Mouse (Mus musculus) C2C12 (cell line): ENCODE data around the gene Mtln. TPM values are rescaled to one million over a fixed set of nuclear protein-coding genes. Genes with fewer than 3 reads are reported as not detected.

ENCODE experiments used
- H3K27me3 ChIP-seq: one replicate; pipeline ENCODE4 v1.6.1; 2011; ENCODE audit not compliant: control insufficient read depth, insufficient read depth, insufficient read length
- H3K36me3 ChIP-seq: one replicate; pipeline ENCODE4 v1.6.1; 2011; ENCODE audit not compliant: control insufficient read depth, insufficient read depth
- H3K4me3 ChIP-seq: one replicate; pipeline ENCODE4 v1.5.1; 2011; ENCODE audit warnings: mild to moderate bottlenecking, control low read depth; ENCODE audit not compliant: poor library complexity, insufficient read depth, severe bottlenecking
- H3K79me2 ChIP-seq: one replicate; pipeline ENCODE4 v1.6.1; 2011; ENCODE audit not compliant: control insufficient read depth, insufficient read depth
- H3K79me3 ChIP-seq: one replicate; pipeline ENCODE4 v1.6.1; 2011; ENCODE audit warnings: low read depth, control low read depth
- H3ac ChIP-seq: one replicate; pipeline ENCODE3; 2011; ENCODE audit warnings: low read depth; ENCODE audit not compliant: control insufficient read depth, insufficient read length
- CEBPB ChIP-seq: IDR thresholded peaks from one replicate; pipeline ENCODE4 v1.6.1; 2011; ENCODE audit warnings: low read depth, mild to moderate bottlenecking, control low read depth, moderate library complexity
- CTCF ChIP-seq: IDR thresholded peaks from one replicate; pipeline ENCODE4 v1.5.1; 2011; ENCODE audit not compliant: control insufficient read depth, insufficient read depth, insufficient read length
- FOSL1 ChIP-seq: IDR thresholded peaks from one replicate; pipeline ENCODE4 v1.8.0; 2011; ENCODE audit warnings: mild to moderate bottlenecking, low read length; ENCODE audit not compliant: poor library complexity, insufficient read depth, severe bottlenecking
- MAX ChIP-seq: IDR thresholded peaks from one replicate; pipeline ENCODE4 v1.6.1; 2011; ENCODE audit warnings: mild to moderate bottlenecking, control low read depth
- MYOD1 ChIP-seq: IDR thresholded peaks from one replicate; pipeline ENCODE4 v1.6.1; 2011; ENCODE audit warnings: low read depth; ENCODE audit not compliant: control insufficient read depth, insufficient read length
- MYOG ChIP-seq: IDR thresholded peaks from one replicate; pipeline ENCODE4 v1.6.1; 2011; ENCODE audit not compliant: control insufficient read depth, insufficient read length; ENCODE audit errors: extremely low read depth
- USF1 ChIP-seq: IDR thresholded peaks from one replicate; pipeline ENCODE4 v1.6.1; 2011; ENCODE audit warnings: low read depth, mild to moderate bottlenecking, control low read depth, moderate library complexity
- long read RNA-seq, 2 experiments: library from polyadenylated mRNA; unstranded; transcript quantifications; one replicate each; pipeline ENCODE4 v2.0.0; 2019 to 2020
- polyA plus RNA-seq: library from polyadenylated mRNA; unstranded; fragments of >200 nt; fragmentation: generic; extraction: Trizol; gene quantifications from one replicate; pipeline ENCODE4 v1.2.1, GENCODE M21; 2012; ENCODE audit warnings: missing spikeins

Mtln gene
- 41.3 TPM for polyA plus RNA-seq
- long read RNA-seq, experiment 1, transcript Mtln-201 (2 exons, 800 nt): major isoform, 37 of 40 reads
- long read RNA-seq, experiment 1, partial matches to known transcripts: 3 of 40 reads
- long read RNA-seq, experiment 1, other reads (novel, unspliced or antisense): 0 of 40 reads
- long read RNA-seq, experiment 2, transcript Mtln-201 (2 exons, 800 nt): major isoform, 6 of 6 reads
- long read RNA-seq, experiment 2, partial matches to known transcripts: 0 of 6 reads
- long read RNA-seq, experiment 2, other reads (novel, unspliced or antisense): 0 of 6 reads

DNA sequence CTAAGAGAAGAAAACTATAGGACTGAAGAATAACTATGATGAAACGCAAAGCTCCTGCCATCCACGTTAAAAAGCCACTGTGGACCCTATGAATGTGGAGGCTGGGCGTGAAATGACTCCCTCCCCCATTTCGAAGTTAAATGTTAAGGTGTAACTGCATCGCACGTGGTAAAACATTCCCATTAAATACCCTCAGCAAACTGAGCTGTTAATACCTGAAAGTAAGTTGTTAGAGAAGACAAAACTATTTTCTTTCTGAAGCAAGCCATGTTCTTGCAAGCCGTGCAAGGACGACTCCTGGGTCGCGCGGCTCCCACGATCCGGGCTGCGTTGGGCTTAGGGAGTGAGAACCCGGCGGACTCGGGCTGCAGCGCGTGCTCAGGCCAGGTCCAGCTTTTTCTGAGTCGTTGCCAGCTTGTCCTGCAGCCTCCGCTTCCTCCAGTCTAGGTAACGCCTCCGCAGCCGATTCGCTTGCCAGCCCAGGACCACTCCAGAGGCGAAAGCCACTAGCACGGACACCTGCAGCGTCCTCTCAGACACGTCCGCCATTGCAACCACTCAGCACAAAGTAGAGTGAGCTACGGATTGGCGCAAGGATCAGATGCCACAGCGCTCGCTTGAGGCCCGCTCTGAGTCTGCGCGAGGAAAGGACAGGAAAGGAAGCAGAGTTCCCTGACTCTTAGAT, at the start of gene Mtln:
Gene Mtln, minus strand, starts transcription at position 570 of the 685 bp plus-strand sequence.
- Histone ChIP-seq H3ac (peak within 1 kb of the TSS; percentile 68), H3K36me3 (no peaks in the 10 kb centered on the region), H3K79me2 (peaks cover 26% of the 10 kb centered on the region), H3K79me3 (peaks cover 8% of the 10 kb centered on the region), H3K4me3 (peak within 1 kb of the TSS; percentile 57), H3K27me3 (no peaks in the 10 kb centered on the region)
- TF ChIP-seq CEBPB (no peak), CTCF (no peak), MYOD1 (no peak), USF1 (no peak), FOSL1 (no peak), MAX (peak; percentile 39), MYOG (no peak)

DNA sequence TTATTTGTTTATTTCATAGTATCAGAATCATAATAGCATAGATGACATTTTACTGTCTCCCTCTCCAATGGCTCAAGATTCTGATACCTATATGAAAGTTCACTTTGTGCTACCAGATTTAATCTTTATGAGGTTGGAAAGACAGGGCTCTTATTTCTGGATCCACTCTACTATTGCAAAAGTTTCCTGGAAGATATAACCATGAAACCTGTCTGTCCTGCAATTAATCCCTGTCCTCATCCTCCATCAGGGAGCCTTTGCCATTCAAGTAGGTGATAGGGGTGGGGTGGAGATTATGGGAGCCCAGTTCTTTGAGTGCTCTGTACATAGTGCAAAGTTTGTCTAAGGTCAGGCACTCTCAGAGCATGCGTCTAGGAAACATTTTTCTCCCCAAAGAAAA, 49.1 kb upstream of the Mtln start:
- Histone ChIP-seq H3K79me2 (no peaks in the 10 kb centered on the region), H3K27me3 (peaks cover 22% of the 10 kb centered on the region), H3K4me3 (no peak overlapping the region), H3K79me3 (no peaks in the 10 kb centered on the region), H3K36me3 (no peaks in the 10 kb centered on the region), H3ac (no peak overlapping the region)
- TF ChIP-seq CEBPB: no peak
- TF ChIP-seq MYOG: no peak
- TF ChIP-seq MYOD1: no peak
- no peak for TF ChIP-seq MAX
- TF ChIP-seq USF1: no peak
- no peak for TF ChIP-seq CTCF
- no peak for TF ChIP-seq FOSL1

DNA sequence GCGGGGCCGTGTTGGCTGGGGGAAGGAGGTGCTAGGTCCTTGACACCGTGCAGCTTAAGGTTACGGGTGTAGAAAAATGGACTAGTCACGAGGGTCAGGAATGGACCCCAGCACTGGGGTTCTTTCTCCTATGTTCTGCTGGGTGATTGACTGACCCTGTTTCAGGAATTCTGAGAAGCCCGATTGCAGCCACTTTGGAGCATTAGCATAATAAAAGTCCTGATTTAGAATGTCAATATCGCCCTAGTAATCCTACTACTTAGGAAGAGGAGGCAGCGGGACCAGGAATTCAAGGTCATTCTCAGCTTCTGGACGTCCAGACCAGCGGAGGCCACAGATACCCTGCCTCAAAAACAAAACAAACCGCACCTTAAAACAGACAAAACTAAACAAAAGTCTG, 47.1 kb upstream of the Mtln start:
- Histone ChIP-seq H3K4me3 (no peak overlapping the region), H3K79me2 (no peaks in the 10 kb centered on the region), H3K27me3 (peaks cover 22% of the 10 kb centered on the region), H3ac (no peak overlapping the region), H3K36me3 (no peaks in the 10 kb centered on the region), H3K79me3 (no peaks in the 10 kb centered on the region)
- TF ChIP-seq MAX (no peak), CTCF (no peak), FOSL1 (no peak), MYOD1 (no peak), CEBPB (no peak), MYOG (no peak), USF1 (no peak)

DNA sequence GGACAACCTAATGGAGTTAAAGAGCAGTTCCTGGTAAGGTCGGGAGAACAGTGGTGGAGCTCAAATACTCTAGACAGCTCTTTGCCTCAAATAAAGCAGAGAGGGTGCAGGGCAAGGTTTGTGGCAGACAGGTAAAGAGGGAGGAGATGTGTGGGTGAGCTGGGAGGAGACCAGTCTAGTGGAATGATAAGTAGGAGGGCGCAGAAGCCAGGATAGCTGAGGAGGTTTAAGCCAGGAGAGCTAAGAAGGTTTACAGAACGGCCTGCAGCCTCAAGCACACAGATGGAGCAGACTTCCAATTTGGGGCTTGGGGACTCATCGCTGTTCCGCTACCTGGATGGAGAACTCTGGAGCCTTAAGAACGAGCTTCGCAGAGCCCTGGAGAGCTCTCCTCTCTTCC, 46.3 kb upstream of the Mtln start, which contains the start of gene Acoxl:
Gene Acoxl, plus strand, starts transcription at position 301 of the 400 bp plus-strand sequence.
- no peak within 1 kb of the TSS for H3ac ChIP-seq
- peaks cover 22% of the 10 kb centered on the region for H3K27me3 ChIP-seq
- H3K36me3 ChIP-seq: no peaks in the 10 kb centered on the region
- H3K79me2 ChIP-seq: no peaks in the 10 kb centered on the region
- H3K79me3 ChIP-seq: no peaks in the 10 kb centered on the region
- TF ChIP-seq CEBPB: no peak
- TF ChIP-seq MYOD1: no peak
- no peak for TF ChIP-seq MAX
- TF ChIP-seq FOSL1: no peak
- TF ChIP-seq CTCF: no peak
- TF ChIP-seq MYOG: no peak
- TF ChIP-seq USF1: no peak
- no peak within 1 kb of the TSS for H3K4me3 ChIP-seq

DNA sequence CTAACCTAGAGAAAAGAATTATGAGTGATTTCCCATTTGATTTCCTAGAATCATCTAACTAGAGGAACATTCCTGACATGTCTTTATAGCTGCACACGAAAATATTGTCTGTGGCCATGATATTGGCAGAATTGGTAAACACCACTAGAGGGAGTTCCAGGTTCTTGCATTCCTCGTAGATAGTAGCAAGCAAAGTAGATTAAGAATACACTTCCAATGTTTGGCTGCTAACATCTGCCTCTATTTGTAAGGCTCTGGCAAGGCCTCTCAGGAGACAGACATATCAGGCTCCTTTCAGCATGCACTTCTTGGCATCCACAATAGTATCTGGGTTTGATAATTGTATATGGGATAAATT, 40.5 kb upstream of the Mtln start:
- TF ChIP-seq MYOD1 (no peak), CTCF (no peak), USF1 (no peak), MAX (no peak), MYOG (no peak), FOSL1 (no peak), CEBPB (no peak)
- H3K79me2 ChIP-seq: peaks cover 31% of the 10 kb centered on the region
- H3K27me3 ChIP-seq: peaks cover 4% of the 10 kb centered on the region
- H3K36me3 ChIP-seq: peaks cover 12% of the 10 kb centered on the region
- H3ac ChIP-seq: no peak overlapping the region
- H3K4me3 ChIP-seq: no peak overlapping the region
- H3K79me3 ChIP-seq: peaks cover 19% of the 10 kb centered on the region
